7 mouse cellular contexts compared by ENCODE assay signal in the genomic region with DNA sequence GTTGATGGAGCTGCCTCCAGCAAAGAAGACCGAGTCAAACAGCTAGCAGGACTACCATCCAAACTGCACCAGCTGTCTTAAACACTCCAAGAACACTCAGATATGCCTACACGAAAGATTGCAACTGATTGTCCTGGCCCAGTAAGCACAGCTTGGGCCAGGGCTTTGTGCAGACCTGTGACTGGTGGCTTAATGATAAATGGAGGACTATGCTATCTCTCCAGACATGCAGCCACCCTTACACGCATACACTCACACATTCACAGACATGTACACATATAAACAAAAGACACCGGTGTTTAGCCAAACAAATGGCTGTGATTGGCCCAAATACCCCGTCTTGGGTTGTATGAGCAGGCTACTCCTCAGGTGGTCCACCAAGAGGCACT. TPM values are rescaled to one million over a fixed set of nuclear protein-coding genes. Genes with fewer than 3 reads are reported as not detected.
DNase-seq lines count a peak whose midpoint lies in the region; ATAC-seq lines count a peak whose summit lies in the region.

No protein-coding gene starts in this region.

- DNase-seq in neural tube, embryonic 11.5 days (ENCODE audit: low spot score) = no peak
- no peak for DNase-seq in neural tube, embryonic 10.5 days (ENCODE audit: extremely low spot score, low spot score)
- DNase-seq in forebrain, embryonic 10.5 days (ENCODE audit: extremely low spot score, low spot score) = no peak
- no peak for DNase-seq in left cerebral cortex, adult 9 months (ENCODE audit: low spot score in 2 of 2)

- no peaks in the 10 kb centered on the region for H3K36me3 ChIP-seq in neural tube, embryonic 11.5 days (ENCODE audit: control insufficient read depth, insufficient read depth, low read length)
- H3K36me3 ChIP-seq in forebrain, embryonic 10.5 days (replicated peaks) = peaks cover 19% of the 10 kb centered on the region
- H3K36me3 ChIP-seq in limb, embryonic 15.5 days = peaks cover 18% of the 10 kb centered on the region
- H3K36me3 ChIP-seq in stomach, embryonic 14.5 days (ENCODE audit: control insufficient read depth, insufficient read depth, low read length) = peaks cover 13% of the 10 kb centered on the region

- peaks cover 9% of the 10 kb centered on the region; the same call in 1 of the 2 replicates for H3K4me1 ChIP-seq in neural tube, embryonic 11.5 days (ENCODE audit: control insufficient read depth, insufficient read depth, low read length)
- H3K4me1 ChIP-seq in forebrain, embryonic 10.5 days = peaks cover 24% of the 10 kb centered on the region
- peaks cover 21% of the 10 kb centered on the region for H3K4me1 ChIP-seq in limb, embryonic 15.5 days
- H3K4me1 ChIP-seq in stomach, embryonic 14.5 days (ENCODE audit: control insufficient read depth, insufficient read depth, low read length) = peaks cover 8% of the 10 kb centered on the region; the same call in 1 of the 2 replicates

- peak overlapping the region; percentile 77 for H3K4me3 ChIP-seq in neural tube, embryonic 11.5 days (ENCODE audit: low read depth, low read length)
- H3K4me3 ChIP-seq in forebrain, embryonic 10.5 days = peak overlapping the region; percentile 98
- H3K4me3 ChIP-seq in limb, embryonic 15.5 days = peak overlapping the region; percentile 85
- H3K4me3 ChIP-seq in stomach, embryonic 14.5 days (ENCODE audit: low read depth, low read length) = peak overlapping the region; percentile 98

- peak; percentile 27 for ATAC-seq in neural tube, embryonic 11.5 days (ENCODE audit: insufficient read depth, low FRiP score, low TSS enrichment)
- ATAC-seq in limb, embryonic 15.5 days (ENCODE audit: insufficient number of reproducible peaks, low FRiP score, low TSS enrichment, low read depth) = no peak
- no peak for ATAC-seq in stomach, embryonic 14.5 days (ENCODE audit: insufficient number of reproducible peaks, insufficient read depth, low FRiP score, low read depth)
- no peak for ATAC-seq in activated CD4-positive, CD25-positive, alpha-beta regulatory T cell, adult 4 months

- WGBS in neural tube, embryonic 11.5 days = 54% methylated on average over 5 of the region's 5 CpGs
- WGBS in forebrain, embryonic 10.5 days = 50% methylated on average over 5 of the region's 5 CpGs
- 47% methylated on average over 5 of the region's 5 CpGs for WGBS in limb, embryonic 15.5 days
- WGBS in stomach, embryonic 14.5 days = 43% methylated on average over 5 of the region's 5 CpGs

- H3K27me3 ChIP-seq in neural tube, embryonic 11.5 days (ENCODE audit: control insufficient read depth, insufficient read depth, low read length) = no peaks in the 10 kb centered on the region
- H3K27me3 ChIP-seq in forebrain, embryonic 10.5 days (ENCODE audit: poor library complexity, severe bottlenecking) = no peaks in the 10 kb centered on the region
- H3K27me3 ChIP-seq in limb, embryonic 15.5 days = no peaks in the 10 kb centered on the region
- no peaks in the 10 kb centered on the region for H3K27me3 ChIP-seq in stomach, embryonic 14.5 days (ENCODE audit: control insufficient read depth, insufficient read depth, low read length)

- H3K4me2 ChIP-seq in neural tube, embryonic 11.5 days (ENCODE audit: low read depth) = peak overlapping the region; percentile 76
- H3K4me2 ChIP-seq in limb, embryonic 15.5 days = peak overlapping the region; percentile 55
- H3K4me2 ChIP-seq in stomach, embryonic 14.5 days (replicated peaks; ENCODE audit: low read depth, low read length) = peak overlapping the region; percentile 76

- H3K27ac ChIP-seq in neural tube, embryonic 11.5 days (ENCODE audit: low read depth, low read length) = peak overlapping the region; percentile 27; the same call in 1 of the 2 replicates
- peak overlapping the region; percentile 92 for H3K27ac ChIP-seq in forebrain, embryonic 10.5 days
- H3K27ac ChIP-seq in limb, embryonic 15.5 days = no peak overlapping the region
- peak overlapping the region; percentile 48; the same call in 1 of the 2 replicates for H3K27ac ChIP-seq in stomach, embryonic 14.5 days (ENCODE audit: low read length)

- H3K9ac ChIP-seq in neural tube, embryonic 11.5 days (ENCODE audit: low read length) = peak overlapping the region; percentile 70
- H3K9ac ChIP-seq in limb, embryonic 15.5 days = peak overlapping the region; percentile 89
- H3K9ac ChIP-seq in stomach, embryonic 14.5 days (replicated peaks; ENCODE audit: low read depth, low read length) = peak overlapping the region; percentile 39

- no peaks in the 10 kb centered on the region for H3K9me3 ChIP-seq in neural tube, embryonic 11.5 days (ENCODE audit: control insufficient read depth, low read length)
- no peaks in the 10 kb centered on the region for H3K9me3 ChIP-seq in forebrain, embryonic 10.5 days
- H3K9me3 ChIP-seq in limb, embryonic 15.5 days = no peaks in the 10 kb centered on the region
- H3K9me3 ChIP-seq in stomach, embryonic 14.5 days (ENCODE audit: control insufficient read depth, low read depth, low read length) = no peaks in the 10 kb centered on the region

RNA-seq across cellular contexts. Expression of gene Med17, which starts 0.8 kb away (rescaled TPM):
- 47.9 and 52.4 TPM in 2 replicates for polyA plus RNA-seq in neural tube, embryonic 11.5 days (2014; fragmentation: Nextera tagmentation; extraction: Ambion mirVana)
- 38.1 and 39.5 TPM in 2 replicates for polyA plus RNA-seq in forebrain, embryonic 10.5 days (2016; fragmentation: Nextera tagmentation; extraction: Ambion mirVana)
- 29.9 and 32.7 TPM in 2 replicates for polyA plus RNA-seq in limb, embryonic 15.5 days (2015; fragmentation: Nextera tagmentation; extraction: Ambion mirVana)
- 39.8 and 43.1 TPM in 2 replicates for polyA plus RNA-seq in stomach, embryonic 14.5 days (2014; fragmentation: Nextera tagmentation; extraction: Ambion mirVana)
- 10 to 100 TPM; 23.7 to 33.2 TPM for polyA plus RNA-seq in activated CD4-positive, CD25-positive, alpha-beta regulatory T cell, adult 4 months (2017; shearing (Covaris generic))

RNA-seq across cellular contexts. Expression of gene Taf1d, which starts 25.5 kb away (rescaled TPM):
- polyA plus RNA-seq in neural tube, embryonic 11.5 days (2014; fragmentation: Nextera tagmentation; extraction: Ambion mirVana) = 59.7 and 61.1 TPM in 2 replicates
- 100 and 110 TPM in 2 replicates for polyA plus RNA-seq in forebrain, embryonic 10.5 days (2016; fragmentation: Nextera tagmentation; extraction: Ambion mirVana)
- polyA plus RNA-seq in limb, embryonic 15.5 days (2015; fragmentation: Nextera tagmentation; extraction: Ambion mirVana) = 56.7 and 68.4 TPM in 2 replicates
- polyA plus RNA-seq in stomach, embryonic 14.5 days (2014; fragmentation: Nextera tagmentation; extraction: Ambion mirVana) = 84.8 and 96.8 TPM in 2 replicates
- 100 to 1,000 TPM; 111 to 135 TPM for polyA plus RNA-seq in activated CD4-positive, CD25-positive, alpha-beta regulatory T cell, adult 4 months (2017; shearing (Covaris generic))

RNA-seq across cellular contexts. Expression of gene 4931406C07Rik, which starts 25.8 kb away (rescaled TPM):
- polyA plus RNA-seq in neural tube, embryonic 11.5 days (2014; fragmentation: Nextera tagmentation; extraction: Ambion mirVana) = 6.3 and 7.3 TPM in 2 replicates
- polyA plus RNA-seq in forebrain, embryonic 10.5 days (2016; fragmentation: Nextera tagmentation; extraction: Ambion mirVana) = 4.4 and 5.2 TPM in 2 replicates
- polyA plus RNA-seq in limb, embryonic 15.5 days (2015; fragmentation: Nextera tagmentation; extraction: Ambion mirVana) = 8.0 and 10.1 TPM in 2 replicates
- polyA plus RNA-seq in stomach, embryonic 14.5 days (2014; fragmentation: Nextera tagmentation; extraction: Ambion mirVana) = 9.8 and 10.3 TPM in 2 replicates
- polyA plus RNA-seq in activated CD4-positive, CD25-positive, alpha-beta regulatory T cell, adult 4 months (2017; shearing (Covaris generic)) = 1 to 10 TPM; 3.4 to 3.7 TPM

RNA-seq across cellular contexts. Expression of gene Vstm5, which starts 41.6 kb away (rescaled TPM):
- 2.9 and 3.0 TPM in 2 replicates for polyA plus RNA-seq in neural tube, embryonic 11.5 days (2014; fragmentation: Nextera tagmentation; extraction: Ambion mirVana)
- polyA plus RNA-seq in forebrain, embryonic 10.5 days (2016; fragmentation: Nextera tagmentation; extraction: Ambion mirVana) = 0.34 and 0.68 TPM in 2 replicates
- 10.7 and 12.5 TPM in 2 replicates for polyA plus RNA-seq in limb, embryonic 15.5 days (2015; fragmentation: Nextera tagmentation; extraction: Ambion mirVana)
- polyA plus RNA-seq in stomach, embryonic 14.5 days (2014; fragmentation: Nextera tagmentation; extraction: Ambion mirVana) = 8.2 and 9.4 TPM in 2 replicates
- polyA plus RNA-seq in activated CD4-positive, CD25-positive, alpha-beta regulatory T cell, adult 4 months (2017; shearing (Covaris generic)) = not detected

Comparison
In these comparisons a context has a peak if more than half of its experiments do, and no peak if none do; other contexts are left out.
1. H3K9ac ChIP-seq: peak in every context shown above with its lines; median percentile 89 in limb, embryonic 15.5 days; 70 in neural tube, embryonic 11.5 days; 39 in stomach, embryonic 14.5 days.